Mouse (Mus musculus): ENCODE results near the gene Trnt1.

The Trnt1 gene

GRCm38 (mm10) chr6:106768640-106769289, at the start of gene Trnt1:
Gene Trnt1, plus strand, starts transcription at chr6:106769120.
- peak; percentile 96 for DNase-seq

- DNase-seq = no peak
Observed at GRCm38 (mm10) chr6:106725642-106726041, 43.3 kb upstream of the Trnt1 start.

GRCm38 (mm10) chr6:106726078-106726477, 42.8 kb upstream of the Trnt1 start:
- no peak for DNase-seq

GRCm38 (mm10) chr6:106727703-106728102, 41.2 kb upstream of the Trnt1 start:
- no peak for DNase-seq

GRCm38 (mm10) chr6:106729682-106730314, 39.1 kb upstream of the Trnt1 start:
- no peak for DNase-seq

GRCm38 (mm10) chr6:106732563-106732962, 36.4 kb upstream of the Trnt1 start:
- no peak for DNase-seq

GRCm38 (mm10) chr6:106738229-106738628, 30.7 kb upstream of the Trnt1 start:
- DNase-seq = no peak

GRCm38 (mm10) chr6:106740244-106740825, 28.6 kb upstream of the Trnt1 start:
- no peak for DNase-seq

GRCm38 (mm10) chr6:106743556-106744233, 25.2 kb upstream of the Trnt1 start:
- DNase-seq = no peak

- DNase-seq = no peak
Observed at GRCm38 (mm10) chr6:106745673-106746394, 23.1 kb upstream of the Trnt1 start.

- no peak for DNase-seq
Observed at GRCm38 (mm10) chr6:106747251-106747650, 21.7 kb upstream of the Trnt1 start.

- DNase-seq = no peak
Observed at GRCm38 (mm10) chr6:106747804-106748203, 21.1 kb upstream of the Trnt1 start.

- DNase-seq = no peak
Observed at GRCm38 (mm10) chr6:106748887-106749388, 20.0 kb upstream of the Trnt1 start, which contains the start of gene Il5ra. Gene Il5ra, minus strand, starts transcription at chr6:106749037.

- no peak for DNase-seq
Observed at GRCm38 (mm10) chr6:106750291-106750690, 18.6 kb upstream of the Trnt1 start.

- DNase-seq = no peak
Observed at GRCm38 (mm10) chr6:106758299-106758698, 10.6 kb upstream of the Trnt1 start.

GRCm38 (mm10) chr6:106760473-106761218, 8.3 kb upstream of the Trnt1 start:
- DNase-seq = no peak

GRCm38 (mm10) chr6:106761486-106761885, 7.4 kb upstream of the Trnt1 start:
- no peak for DNase-seq

GRCm38 (mm10) chr6:106765892-106766291, 3.0 kb upstream of the Trnt1 start:
- DNase-seq = no peak

- DNase-seq = no peak
Observed at GRCm38 (mm10) chr6:106766774-106767173, 2.1 kb upstream of the Trnt1 start.

GRCm38 (mm10) chr6:106769290-106769866, 458 bp downstream of the Trnt1 start:
- DNase-seq = no peak

GRCm38 (mm10) chr6:106770046-106770445, 1.1 kb downstream of the Trnt1 start:
- DNase-seq = no peak

GRCm38 (mm10) chr6:106787138-106787537, 18.2 kb downstream of the Trnt1 start:
- DNase-seq = no peak

Measured in right cerebral cortex, postnatal 25 days (tissue).